Mouse (Mus musculus): Measurements from ENCODE around the gene Gm8764.
"Not testable (repeated sequence)": the region's sequence is repeated elsewhere in the genome, so short reads cannot be mapped to it uniquely, and the experiment has no call there.

Gene Gm8764

GRCm38 (mm10) chr10:104159706-104160105 is at the start of gene Gm8764:
TSS of gene Gm8764 (plus strand) at chr10:104160006.
- not testable (repeated sequence) for DNase-seq

DNA sequence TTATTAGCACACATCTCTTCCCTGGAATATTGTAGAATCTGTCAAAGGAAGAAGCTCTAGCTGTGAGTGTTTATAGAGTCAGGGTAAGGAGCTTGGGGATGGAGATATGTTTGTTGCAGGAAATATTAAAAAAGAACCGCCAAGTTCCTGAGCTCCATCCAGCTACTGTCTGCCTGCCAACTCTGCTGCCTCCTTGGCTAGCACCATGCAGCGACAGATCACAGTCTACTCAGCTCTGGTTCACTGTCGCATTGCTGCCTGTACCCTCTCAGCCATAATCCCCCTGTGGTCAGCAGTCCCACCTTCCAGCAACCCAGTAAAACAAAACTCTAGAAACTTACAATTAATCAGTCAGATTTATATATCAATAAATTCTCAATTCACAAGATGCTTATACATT is 49.8 kb upstream of the Gm8764 start:
- peak; percentile 46 to 60 for DNase-seq

- DNase-seq: no peak
Observed at GRCm38 (mm10) chr10:104118312-104118711, 41.5 kb upstream of the Gm8764 start.

GRCm38 (mm10) chr10:104142687-104143086 is 17.1 kb upstream of the Gm8764 start, which contains the start of gene Gm21293:
TSS of gene Gm21293 (plus strand) at chr10:104142987.
- not testable (repeated sequence) for DNase-seq

DNA sequence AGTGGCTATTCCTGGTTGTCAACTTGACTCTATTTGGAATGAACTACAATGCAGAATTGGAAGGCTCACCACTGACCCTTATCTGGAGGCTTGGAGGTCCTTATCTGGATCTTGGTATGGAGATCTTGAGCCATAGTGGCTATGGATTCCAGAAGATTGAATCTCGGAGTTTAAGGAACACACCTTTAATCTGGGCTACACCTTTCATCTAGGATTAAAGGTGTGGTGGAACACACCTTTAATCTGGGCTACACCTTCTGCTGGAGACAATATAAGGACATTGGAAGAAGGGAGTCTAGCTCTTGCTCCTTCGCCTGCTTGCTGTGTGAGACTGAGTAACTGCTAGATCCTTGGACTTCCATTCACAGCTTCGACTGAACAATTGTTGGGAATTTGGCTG is 8.6 kb upstream of the Gm8764 start, which contains the start of gene Gm6763:
Gene Gm6763, plus strand, starts transcription at position 301 of the 400 bp plus-strand sequence.
- DNase-seq: not testable (repeated sequence)

DNA sequence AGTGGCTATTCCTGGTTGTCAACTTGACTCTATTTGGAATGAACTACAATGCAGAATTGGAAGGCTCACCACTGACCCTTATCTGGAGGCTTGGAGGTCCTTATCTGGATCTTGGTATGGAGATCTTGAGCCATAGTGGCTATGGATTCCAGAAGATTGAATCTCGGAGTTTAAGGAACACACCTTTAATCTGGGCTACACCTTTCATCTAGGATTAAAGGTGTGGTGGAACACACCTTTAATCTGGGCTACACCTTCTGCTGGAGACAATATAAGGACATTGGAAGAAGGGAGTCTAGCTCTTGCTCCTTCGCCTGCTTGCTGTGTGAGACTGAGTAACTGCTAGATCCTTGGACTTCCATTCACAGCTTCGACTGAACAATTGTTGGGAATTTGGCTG is 8.4 kb downstream of the Gm8764 start, which contains the start of gene Gm21304:
Gene Gm21304, plus strand, starts transcription at position 301 of the 400 bp plus-strand sequence.
- DNase-seq: not testable (repeated sequence)

DNA sequence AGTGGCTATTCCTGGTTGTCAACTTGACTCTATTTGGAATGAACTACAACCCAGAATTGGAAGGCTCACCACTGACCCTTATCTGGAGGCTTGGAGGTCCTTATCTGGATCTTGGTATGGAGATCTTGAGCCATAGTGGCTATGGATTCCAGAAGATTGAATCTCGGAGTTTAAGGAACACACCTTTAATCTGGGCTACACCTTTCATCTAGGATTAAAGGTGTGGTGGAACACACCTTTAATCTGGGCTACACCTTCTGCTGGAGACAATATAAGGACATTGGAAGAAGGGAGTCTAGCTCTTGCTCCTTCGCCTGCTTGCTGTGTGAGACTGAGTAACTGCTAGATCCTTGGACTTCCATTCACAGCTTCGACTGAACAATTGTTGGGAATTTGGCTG is 16.9 kb downstream of the Gm8764 start, which contains the start of gene Gm21312:
Gene Gm21312, plus strand, starts transcription at position 301 of the 400 bp plus-strand sequence.
- not testable (repeated sequence) for DNase-seq

DNA sequence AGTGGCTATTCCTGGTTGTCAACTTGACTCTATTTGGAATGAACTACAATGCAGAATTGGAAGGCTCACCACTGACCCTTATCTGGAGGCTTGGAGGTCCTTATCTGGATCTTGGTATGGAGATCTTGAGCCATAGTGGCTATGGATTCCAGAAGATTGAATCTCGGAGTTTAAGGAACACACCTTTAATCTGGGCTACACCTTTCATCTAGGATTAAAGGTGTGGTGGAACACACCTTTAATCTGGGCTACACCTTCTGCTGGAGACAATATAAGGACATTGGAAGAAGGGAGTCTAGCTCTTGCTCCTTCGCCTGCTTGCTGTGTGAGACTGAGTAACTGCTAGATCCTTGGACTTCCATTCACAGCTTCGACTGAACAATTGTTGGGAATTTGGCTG is 25.4 kb downstream of the Gm8764 start, which contains the start of gene Gm20765:
Gene Gm20765, plus strand, starts transcription at position 301 of the 400 bp plus-strand sequence.
- DNase-seq: not testable (repeated sequence)

GRCm38 (mm10) chr10:104193742-104194141 is 33.9 kb downstream of the Gm8764 start, which contains the start of gene Gm4340:
TSS of gene Gm4340 (plus strand) at chr10:104194042.
- not testable (repeated sequence) for DNase-seq

- DNase-seq: no peak
Observed at GRCm38 (mm10) chr10:104209655-104210054, 49.8 kb downstream of the Gm8764 start.

GRCm38 (mm10) chr10:104210268-104210990 is 50.6 kb downstream of the Gm8764 start:
- no peak for DNase-seq
